Mouse (Mus musculus): Measurements from ENCODE around the gene Mecom.

Gene Mecom

GRCm38 (mm10) chr3:30187812-30188469 lies 359.9 kb downstream of the Mecom start:
- no peak for DNase-seq

- DNase-seq = no peak
Observed at GRCm38 (mm10) chr3:30181807-30182481, 365.9 kb downstream of the Mecom start.

GRCm38 (mm10) chr3:30176615-30177014 lies 371.2 kb downstream of the Mecom start:
- no peak for DNase-seq

GRCm38 (mm10) chr3:30173812-30174211 lies 374.0 kb downstream of the Mecom start:
- no peak for DNase-seq

GRCm38 (mm10) chr3:30168396-30169186 lies 379.2 kb downstream of the Mecom start:
- DNase-seq = no peak

GRCm38 (mm10) chr3:30167027-30167426 lies 380.8 kb downstream of the Mecom start:
- no peak for DNase-seq

- DNase-seq = no peak
Observed at GRCm38 (mm10) chr3:30164834-30165233, 383.0 kb downstream of the Mecom start.

GRCm38 (mm10) chr3:30163390-30163789 lies 384.4 kb downstream of the Mecom start:
- no peak for DNase-seq

GRCm38 (mm10) chr3:30160961-30161670 lies 386.7 kb downstream of the Mecom start:
- no peak for DNase-seq

- DNase-seq = no peak
Observed at GRCm38 (mm10) chr3:30160346-30160745, 387.5 kb downstream of the Mecom start.

- no peak for DNase-seq
Observed at GRCm38 (mm10) chr3:30157128-30157670, 390.6 kb downstream of the Mecom start.

GRCm38 (mm10) chr3:30154390-30154789 lies 393.4 kb downstream of the Mecom start:
- DNase-seq = no peak

GRCm38 (mm10) chr3:30153923-30154331 lies 393.9 kb downstream of the Mecom start:
- DNase-seq = no peak

- DNase-seq = no peak
Observed at GRCm38 (mm10) chr3:30150071-30150470, 397.7 kb downstream of the Mecom start.

GRCm38 (mm10) chr3:30148378-30149079 lies 399.3 kb downstream of the Mecom start:
- DNase-seq = no peak

GRCm38 (mm10) chr3:30145051-30145450 lies 402.8 kb downstream of the Mecom start:
- no peak for DNase-seq

GRCm38 (mm10) chr3:30143961-30144411 lies 403.8 kb downstream of the Mecom start:
- DNase-seq = no peak

GRCm38 (mm10) chr3:30143440-30143839 lies 404.4 kb downstream of the Mecom start:
- no peak for DNase-seq

GRCm38 (mm10) chr3:30140349-30140748 lies 407.5 kb downstream of the Mecom start:
- DNase-seq = no peak

GRCm38 (mm10) chr3:30139678-30140077 lies 408.1 kb downstream of the Mecom start:
- DNase-seq = no peak

- no peak for DNase-seq
Observed at GRCm38 (mm10) chr3:30138588-30138987, 409.2 kb downstream of the Mecom start.

GRCm38 (mm10) chr3:30135857-30136256 lies 412.0 kb downstream of the Mecom start:
- no peak for DNase-seq
